ENCODE assay signal across 25 mouse cellular contexts in the genomic region with DNA sequence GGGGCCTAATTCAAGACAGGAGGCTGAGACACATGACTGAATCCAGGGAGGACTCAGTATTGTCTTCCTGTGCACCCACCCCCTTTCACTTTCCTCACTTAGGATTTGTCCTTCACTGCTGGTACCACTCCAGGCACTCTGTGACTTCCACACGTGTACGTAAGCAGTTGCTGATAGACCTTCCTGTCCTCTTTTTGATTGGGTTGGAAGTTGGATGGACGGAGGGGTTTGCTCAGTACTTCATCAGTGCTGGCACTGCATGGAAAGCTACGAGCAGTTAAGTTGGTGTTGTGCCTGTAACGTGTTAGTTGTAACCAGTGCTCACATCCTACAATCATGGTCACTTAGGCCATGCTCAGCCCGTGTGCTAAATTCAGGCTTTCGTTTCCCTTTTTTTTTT. TPM values are rescaled to one million over a fixed set of nuclear protein-coding genes. Genes with fewer than 3 reads are reported as not detected.
DNase-seq lines count a peak whose midpoint lies in the region; ATAC-seq and TF ChIP-seq lines count a peak whose summit lies in the region.
"Had no signal": no experiment of that assay in that cellular context is flagged by ENCODE, and none has a peak within 500 bp of the region (broad histone marks: within the 10 kb centered on the region; RNA-seq: fewer than 3 reads in every experiment).

No protein-coding gene starts in this region.

- no peak for TF ChIP-seq POLR2A in CH12.LX (IDR thresholded peaks at IDR 0.05; ENCODE audit: low read depth, low read length)
- no peak for TF ChIP-seq POLR2A in lung, adult 2 months (IDR thresholded peaks at IDR 0.05; ENCODE audit: borderline replicate concordance, extremely low read depth, low read depth, low read length)

- no peak for TF ChIP-seq RAD21 in CH12.LX (IDR thresholded peaks at IDR 0.05; ENCODE audit: low read depth, low read length)

- 85% methylated on average over 7 of the region's 7 CpGs for WGBS in forebrain, embryonic 15.5 days
- 85% methylated on average over 7 of the region's 7 CpGs for WGBS in forebrain, postnatal 0 days
- WGBS in hindbrain, embryonic 15.5 days, result 89% methylated on average over 7 of the region's 7 CpGs
- WGBS in hindbrain, embryonic 10.5 days, result 94% methylated on average over 7 of the region's 7 CpGs
- WGBS in lung, adult 2 months, result 75% methylated on average over 7 of the region's 7 CpGs

- TF ChIP-seq CTCF in forebrain, postnatal 0 days (IDR thresholded peaks at IDR 0.05; ENCODE audit: low read depth), result no peak
- TF ChIP-seq CTCF in CH12.LX (conservative IDR thresholded peaks at IDR 0.05 in 1 of 2, IDR thresholded peaks at IDR 0.05 in 1 of 2; ENCODE audit: low read depth in 2 of 2, low read length in 2 of 2), result no peak
- no peak for TF ChIP-seq CTCF in lung, adult 2 months (IDR thresholded peaks at IDR 0.05; ENCODE audit: insufficient read depth, low read length)

- no peak overlapping the region for H3K9ac ChIP-seq in forebrain, embryonic 15.5 days (replicated peaks)
- H3K9ac ChIP-seq in forebrain, postnatal 0 days, result no peak overlapping the region
- no peak overlapping the region for H3K9ac ChIP-seq in hindbrain, embryonic 15.5 days
- H3K9ac ChIP-seq in CH12.LX (ENCODE audit: insufficient read depth, low read depth), result no peak overlapping the region
- H3K9ac ChIP-seq: embryonic facial prominence, embryonic 13.5 days; heart, embryonic 12.5 days; hindbrain, embryonic 14.5 days; limb, embryonic 15.5 days; liver, embryonic 15.5 days; lung, embryonic 15.5 days; midbrain, embryonic 13.5 days had no signal

- H3K36me3 ChIP-seq in forebrain, embryonic 15.5 days, result no peaks in the 10 kb centered on the region
- H3K36me3 ChIP-seq in forebrain, postnatal 0 days (ENCODE audit: insufficient read depth), result no peaks in the 10 kb centered on the region
- no peaks in the 10 kb centered on the region for H3K36me3 ChIP-seq in hindbrain, embryonic 15.5 days
- peaks cover 7% of the 10 kb centered on the region; the same call in 1 of the 2 replicates for H3K36me3 ChIP-seq in hindbrain, embryonic 10.5 days
- peaks cover 9 to 47% of the 10 kb centered on the region in 2 experiments for H3K36me3 ChIP-seq in CH12.LX (replicated peaks in 1 of 2; ENCODE audit: control insufficient read depth in 1 of 2, insufficient read depth in 1 of 2, low read length in 1 of 2)
- H3K36me3 ChIP-seq: embryonic facial prominence, embryonic 13.5 days; limb, embryonic 15.5 days; lung, embryonic 15.5 days; midbrain, embryonic 13.5 days had no signal

- H3K4me2 ChIP-seq in forebrain, embryonic 15.5 days (replicated peaks), result no peak overlapping the region
- H3K4me2 ChIP-seq in forebrain, postnatal 0 days (ENCODE audit: low read depth), result no peak overlapping the region
- H3K4me2 ChIP-seq in hindbrain, embryonic 15.5 days, result no peak overlapping the region
- no peak overlapping the region for H3K4me2 ChIP-seq in CH12.LX (ENCODE audit: insufficient read depth, low read depth, poor library complexity, severe bottlenecking)
- H3K4me2 ChIP-seq: embryonic facial prominence, embryonic 13.5 days; heart, embryonic 12.5 days; hindbrain, embryonic 14.5 days; limb, embryonic 15.5 days; liver, embryonic 15.5 days; lung, embryonic 15.5 days; midbrain, embryonic 13.5 days had no signal

- ATAC-seq in forebrain, embryonic 15.5 days (replicated peaks), result 0 out of 2 replicates have a peak, but pooled peaks have one; percentile 32
- ATAC-seq in forebrain, postnatal 0 days, result no peak
- 0 out of 2 replicates have a peak, but pooled peaks have one; percentile 14 for ATAC-seq in hindbrain, embryonic 15.5 days (ENCODE audit: low FRiP score, low read depth)
- ATAC-seq: midbrain, embryonic 13.5 days had no signal

- peak; percentile 48 for DNase-seq in adrenal gland, adult 2 months
- no peak for DNase-seq in adrenal gland, adult 8-10 months
- DNase-seq in forebrain, postnatal 0 days, result no peak
- no peak for DNase-seq in hindbrain, embryonic 10.5 days (ENCODE audit: low spot score)
- DNase-seq in CH12.LX (ENCODE audit: extremely low read depth), result no peak
- no peak for DNase-seq in lung, adult 2 months
- DNase-seq: embryo, embryonic 11 days; gastrocnemius, postnatal 36 days; heart, adult 2 months; heart, postnatal 36 days; kidney, adult 11 months; kidney, postnatal 14 days; layer of hippocampus, adult 9-11 months had no signal

- dilution Hi-C loops in CH12.LX (cut with MboI; ENCODE audit: extremely low pct_ligation_motif_present, extremely low pct_unique_long_range_greater_than_20kb, low sequenced_read_pairs), result no loop called here

- in situ Hi-C loops in CH12.LX (cut with MboI; ENCODE audit: low pct_ligation_motif_present, low pct_unique_long_range_greater_than_20kb, low sequenced_read_pairs), result no loop called here

- H3K4me3 ChIP-seq in forebrain, embryonic 15.5 days, result no peak overlapping the region
- no peak overlapping the region for H3K4me3 ChIP-seq in forebrain, postnatal 0 days (ENCODE audit: low read depth, low read length)
- H3K4me3 ChIP-seq in hindbrain, embryonic 15.5 days, result no peak overlapping the region
- H3K4me3 ChIP-seq in hindbrain, embryonic 10.5 days, result no peak overlapping the region
- H3K4me3 ChIP-seq in CH12.LX (replicated peaks in 1 of 3; ENCODE audit: low read depth in 2 of 3, low read length in 2 of 3, poor library complexity in 1 of 3), result no peak overlapping the region
- no peak overlapping the region for H3K4me3 ChIP-seq in lung, adult 2 months (replicated peaks; ENCODE audit: extremely low read depth, low read depth, low read length)
- H3K4me3 ChIP-seq: embryonic facial prominence, embryonic 13.5 days; forebrain, embryonic 10.5 days; heart, adult 2 months; heart, embryonic 12.5 days; limb, embryonic 10.5 days; limb, embryonic 15.5 days; liver, embryonic 15.5 days; lung, embryonic 15.5 days; midbrain, embryonic 13.5 days had no signal

- H3K27ac ChIP-seq in forebrain, embryonic 15.5 days (replicated peaks), result no peak overlapping the region
- no peak overlapping the region for H3K27ac ChIP-seq in forebrain, postnatal 0 days (ENCODE audit: low read depth, low read length)
- no peak overlapping the region for H3K27ac ChIP-seq in hindbrain, embryonic 15.5 days (replicated peaks)
- no peak overlapping the region for H3K27ac ChIP-seq in hindbrain, embryonic 10.5 days
- 0 out of 2 replicates have a peak overlapping the region, but pooled peaks have one; percentile 0 for H3K27ac ChIP-seq in CH12.LX (ENCODE audit: insufficient read depth, low read depth)
- H3K27ac ChIP-seq: embryonic facial prominence, embryonic 13.5 days; forebrain, embryonic 10.5 days; heart, adult 2 months; hindbrain, embryonic 14.5 days; limb, embryonic 10.5 days; liver, embryonic 15.5 days; lung, embryonic 15.5 days; midbrain, embryonic 13.5 days had no signal

- H3K79me2 ChIP-seq in CH12.LX (replicated peaks; ENCODE audit: control insufficient read depth, extremely low read depth, insufficient read depth, poor library complexity, severe bottlenecking), result peaks cover 63% of the 10 kb centered on the region

- no peaks in the 10 kb centered on the region for H3K27me3 ChIP-seq in forebrain, embryonic 15.5 days
- no peaks in the 10 kb centered on the region for H3K27me3 ChIP-seq in forebrain, postnatal 0 days (ENCODE audit: insufficient read depth, low read length)
- no peaks in the 10 kb centered on the region for H3K27me3 ChIP-seq in hindbrain, embryonic 15.5 days
- H3K27me3 ChIP-seq in hindbrain, embryonic 10.5 days (ENCODE audit: insufficient read depth, poor library complexity, severe bottlenecking), result no peaks in the 10 kb centered on the region
- no peaks in the 10 kb centered on the region for H3K27me3 ChIP-seq in CH12.LX (replicated peaks)
- H3K27me3 ChIP-seq: embryonic facial prominence, embryonic 13.5 days; heart, embryonic 12.5 days; limb, embryonic 15.5 days; liver, embryonic 15.5 days; lung, embryonic 15.5 days; midbrain, embryonic 13.5 days had no signal

- no peak for TF ChIP-seq EP300 in CH12.LX (IDR thresholded peaks at IDR 0.05; ENCODE audit: low read length)

- peaks cover 19% of the 10 kb centered on the region for H3K4me1 ChIP-seq in forebrain, embryonic 15.5 days
- H3K4me1 ChIP-seq in forebrain, postnatal 0 days (ENCODE audit: insufficient read depth), result no peaks in the 10 kb centered on the region; the same call in 1 of the 2 replicates
- peaks cover 34% of the 10 kb centered on the region for H3K4me1 ChIP-seq in hindbrain, embryonic 15.5 days (replicated peaks)
- H3K4me1 ChIP-seq in hindbrain, embryonic 10.5 days (replicated peaks), result peaks cover 14% of the 10 kb centered on the region
- peaks cover 9 to 42% of the 10 kb centered on the region in 2 experiments for H3K4me1 ChIP-seq in CH12.LX (ENCODE audit: control insufficient read depth in 1 of 2, insufficient read depth in 2 of 2)
- peaks cover 17% of the 10 kb centered on the region for H3K4me1 ChIP-seq in lung, adult 2 months (ENCODE audit: control insufficient read depth, insufficient read depth, low read length)

- no peaks in the 10 kb centered on the region for H3K9me3 ChIP-seq in forebrain, embryonic 15.5 days
- H3K9me3 ChIP-seq in forebrain, postnatal 0 days (ENCODE audit: low read length), result no peaks in the 10 kb centered on the region
- no peaks in the 10 kb centered on the region for H3K9me3 ChIP-seq in hindbrain, embryonic 15.5 days
- H3K9me3 ChIP-seq in hindbrain, embryonic 10.5 days, result no peaks in the 10 kb centered on the region
- no peaks in the 10 kb centered on the region for H3K9me3 ChIP-seq in CH12.LX (replicated peaks; ENCODE audit: low read length)
- H3K9me3 ChIP-seq: embryonic facial prominence, embryonic 13.5 days; forebrain, embryonic 10.5 days; G1E; heart, embryonic 12.5 days; limb, embryonic 10.5 days; limb, embryonic 15.5 days; liver, embryonic 15.5 days; lung, embryonic 15.5 days; midbrain, embryonic 13.5 days had no signal

TF ChIP-seq in CH12.LX, 34 proteins besides CTCF, POLR2A, EP300 and RAD21 (continues in another document):
- TF ChIP-seq NRF1 (IDR thresholded peaks at IDR 0.05; ENCODE audit: low read depth, low read length), result no peak
- no peak for TF ChIP-seq CHD2 (IDR thresholded peaks at IDR 0.05; ENCODE audit: low read length)
- no peak for TF ChIP-seq ZKSCAN1 (IDR thresholded peaks at IDR 0.05; ENCODE audit: borderline replicate concordance, low read depth, low read length)
- TF ChIP-seq JUN (IDR thresholded peaks at IDR 0.05; ENCODE audit: insufficient read depth, low read depth, low read length), result no peak

RNA-seq across cellular contexts. Expression of a gene that starts 55.8 kb away (rescaled TPM):
- 10 to 100 TPM; 60.5 to 97.8 TPM for total RNA-seq in adrenal gland, adult 2 months (2021)
- polyA plus RNA-seq in adrenal gland, adult 2 months (2012; rRNA removed), result 20.5 and 32.0 TPM in 2 replicates
- total RNA-seq in adrenal gland, adult 8-10 months (2022), result 10 to 100 TPM; 62.2 to 78.6 (median 69.6) TPM
- polyA plus RNA-seq in forebrain, embryonic 15.5 days (2015; fragmentation: Nextera tagmentation; extraction: Ambion mirVana), result 12.3 and 12.8 TPM in 2 replicates
- total RNA-seq in forebrain, postnatal 0 days (2014; rRNA removed), result 68.8 and 101 TPM in 2 replicates
- 10.5 and 13.5 TPM in 2 replicates for polyA plus RNA-seq in forebrain, postnatal 0 days (2015; fragmentation: Nextera tagmentation; extraction: Ambion mirVana)
- 10.5 and 10.7 TPM in 2 replicates for polyA plus RNA-seq in hindbrain, embryonic 15.5 days (2015; fragmentation: Nextera tagmentation; extraction: Ambion mirVana)
- 7.8 and 9.5 TPM in 2 replicates for polyA plus RNA-seq in hindbrain, embryonic 10.5 days (2016; fragmentation: Nextera tagmentation; extraction: Ambion mirVana)
- total RNA-seq in CH12.LX (2012; rRNA removed), result 32.4 and 36.1 TPM in 2 replicates
- total RNA-seq in CH12.LX (2014; rRNA removed), result 39.2 and 40.4 TPM in 2 replicates
- 42.9 and 53.7 TPM in 2 replicates for polyA plus RNA-seq in CH12.LX (2012; ENCODE audit: insufficient read length, low read depth)
- polyA plus RNA-seq in lung, adult 2 months (2012; rRNA removed), result 26.1 and 32.4 TPM in 2 replicates
